Mouse (Mus musculus): ENCODE results near the gene Rfx1.

Gene Rfx1

DNA sequence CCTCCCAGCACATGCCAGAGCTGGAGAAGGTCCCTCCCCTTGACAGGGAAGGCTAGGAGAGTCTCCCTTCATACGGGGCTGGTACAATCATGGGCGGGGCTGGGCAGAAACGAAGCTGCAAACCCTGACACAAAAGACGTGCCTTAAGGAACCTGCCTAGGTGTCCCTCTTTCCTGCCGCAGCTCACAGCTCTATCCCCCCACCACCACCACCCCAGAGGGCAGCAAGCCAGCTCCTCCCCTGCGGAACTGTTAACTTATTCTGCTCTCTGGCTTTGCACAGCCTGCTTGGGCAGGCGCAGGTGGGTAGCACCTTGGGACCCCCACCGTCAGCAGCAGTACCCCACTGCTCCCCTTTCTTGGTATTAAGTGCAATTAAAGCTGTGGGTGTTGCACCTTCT, 29.4 kb downstream of the Rfx1 start:
- DNase-seq, result peak; percentile 16

DNA sequence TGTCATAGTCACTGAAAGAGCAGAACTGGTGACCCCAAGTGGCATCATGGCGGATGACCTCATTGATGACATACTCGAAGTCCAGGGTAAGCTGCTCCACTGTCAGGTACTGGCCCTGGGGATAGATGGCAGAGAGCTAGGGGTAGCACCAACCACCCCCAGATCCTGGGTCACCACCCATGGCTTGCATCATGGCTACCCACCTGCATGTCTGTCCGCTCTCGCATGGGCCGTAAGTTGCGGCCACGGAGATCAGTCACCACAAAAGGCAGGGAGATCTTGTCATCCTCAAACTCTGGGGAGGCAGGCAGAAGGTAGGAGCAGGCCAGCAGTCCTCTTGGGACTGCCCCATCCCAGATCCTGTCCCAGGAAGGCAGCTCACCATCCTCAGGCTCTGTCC, 31.7 kb downstream of the Rfx1 start:
- DNase-seq, result no peak

DNA sequence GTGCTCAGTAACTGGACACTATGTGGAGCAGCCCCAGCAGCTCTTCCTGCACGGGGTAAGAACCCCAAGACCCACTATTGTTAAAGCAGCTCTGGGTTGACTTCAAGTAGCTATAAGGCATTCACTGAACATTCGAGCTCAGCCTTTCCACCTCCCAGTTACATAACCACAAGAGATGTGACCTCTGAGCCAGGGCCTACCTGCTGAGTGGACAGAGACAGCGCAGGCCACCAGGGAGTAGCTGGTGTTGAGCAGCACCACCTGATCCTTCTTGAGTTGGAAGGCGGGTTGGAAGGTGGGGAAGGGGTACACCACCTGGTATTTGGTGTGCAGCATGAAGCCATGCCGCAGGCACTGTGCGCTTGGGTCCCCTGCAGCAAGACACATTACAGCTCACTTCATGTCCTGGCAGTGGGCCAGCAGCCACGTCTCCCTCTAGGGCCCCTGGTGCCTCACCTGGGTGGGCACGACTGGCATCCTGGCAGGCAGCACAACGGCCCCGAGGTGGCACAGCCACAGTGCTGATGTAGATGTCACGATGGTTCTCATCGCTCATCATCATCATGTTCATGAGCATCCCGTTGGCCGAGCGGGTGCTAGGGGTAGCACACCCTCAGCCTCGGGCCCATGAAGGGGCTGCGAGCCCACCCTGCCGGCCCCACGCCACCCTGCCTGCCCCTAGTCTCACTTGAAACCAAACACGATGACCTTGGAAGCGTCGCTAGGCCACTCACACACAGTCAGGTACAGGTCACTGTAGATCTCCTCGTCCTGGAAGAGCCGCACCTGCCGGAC, 35.0 kb downstream of the Rfx1 start:
- DNase-seq, result no peak

DNA sequence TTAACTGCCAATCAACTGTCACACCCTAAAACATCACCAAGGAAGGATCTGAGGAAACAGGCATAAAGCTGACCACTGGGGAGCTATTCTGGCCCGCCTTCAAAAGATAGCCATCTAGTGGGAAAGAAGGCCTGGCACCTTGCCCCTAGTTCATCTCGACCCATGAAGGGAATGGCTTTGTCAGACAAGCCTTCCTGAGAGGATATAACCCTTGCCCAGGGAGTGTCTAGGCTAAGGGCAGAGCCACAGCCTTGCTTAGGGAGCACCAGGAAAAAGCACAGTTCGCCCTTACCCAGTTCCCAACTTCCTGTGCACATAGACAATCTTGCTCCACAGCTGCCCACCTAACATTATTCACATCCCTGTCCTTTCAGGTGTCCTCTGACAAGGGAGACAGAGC, 37.0 kb downstream of the Rfx1 start:
- no peak for DNase-seq

DNA sequence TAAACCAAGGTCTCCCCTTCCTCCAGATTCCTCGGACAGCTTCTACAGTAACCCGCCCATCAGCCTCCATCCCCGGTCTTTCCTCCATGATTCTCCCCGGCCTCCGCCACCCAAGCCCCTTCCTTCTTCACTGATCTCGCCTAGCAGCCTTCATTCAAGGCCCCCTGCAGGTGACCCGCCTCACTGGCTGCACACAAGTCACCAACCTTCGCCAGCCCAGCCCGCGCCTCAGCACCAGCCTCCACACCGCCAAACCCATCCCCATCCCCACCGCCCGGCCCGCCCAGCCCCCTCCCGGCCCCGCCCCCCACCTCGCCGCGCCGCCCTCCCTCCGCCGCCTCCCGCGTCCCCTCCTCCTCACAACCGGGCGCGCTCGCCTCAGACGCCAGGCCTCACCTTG, 37.6 kb downstream of the Rfx1 start:
- peak; percentile 75 for DNase-seq

DNA sequence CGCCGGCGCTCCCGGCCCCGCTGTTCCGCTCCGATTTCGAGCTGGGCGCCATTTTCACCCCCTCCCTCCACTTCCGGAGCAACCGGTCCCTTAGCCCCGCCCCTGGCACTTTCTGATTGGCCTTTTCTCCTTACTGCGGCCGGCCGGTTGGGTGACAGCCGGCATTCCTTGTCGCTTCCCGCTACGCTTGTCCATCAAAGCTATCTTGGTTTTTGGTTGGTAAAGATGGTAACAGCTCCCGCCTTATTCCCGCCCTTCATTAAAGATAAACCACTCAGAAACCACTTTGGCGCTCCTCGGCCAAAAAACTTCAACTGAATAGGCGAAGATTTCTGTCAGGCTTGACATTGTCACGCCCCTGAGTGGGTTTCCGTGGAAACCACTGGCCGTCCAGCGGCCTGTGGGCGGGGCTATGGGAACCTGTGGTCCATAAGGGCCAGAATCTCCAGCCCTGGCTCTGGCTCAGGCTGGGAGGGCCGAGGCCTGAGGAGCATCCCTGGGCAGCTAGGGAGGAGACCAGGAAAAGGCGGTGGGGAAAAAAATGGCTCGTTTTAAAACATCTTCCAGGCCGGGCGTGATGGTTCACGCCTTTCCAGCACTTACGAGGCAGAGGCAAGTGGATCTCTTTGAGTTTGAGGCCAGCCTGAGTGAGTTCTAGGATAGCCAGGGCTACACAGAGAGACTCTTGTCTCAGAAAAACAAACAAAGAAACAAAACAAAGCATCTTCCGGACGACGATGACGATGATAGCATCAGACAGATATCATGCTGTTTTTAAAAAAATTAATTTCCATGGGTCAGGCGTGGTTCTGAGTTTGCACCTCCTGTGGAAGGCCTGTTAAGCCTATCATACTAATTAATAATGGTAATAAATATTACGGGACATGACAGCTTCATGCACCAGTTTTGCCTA, 38.3 kb downstream of the Rfx1 start, which contains the start of gene Dcaf15:
TSS of gene Dcaf15 (minus strand) at position 72 of the 913 bp plus-strand sequence.
- DNase-seq, result peak; percentile 99

DNA sequence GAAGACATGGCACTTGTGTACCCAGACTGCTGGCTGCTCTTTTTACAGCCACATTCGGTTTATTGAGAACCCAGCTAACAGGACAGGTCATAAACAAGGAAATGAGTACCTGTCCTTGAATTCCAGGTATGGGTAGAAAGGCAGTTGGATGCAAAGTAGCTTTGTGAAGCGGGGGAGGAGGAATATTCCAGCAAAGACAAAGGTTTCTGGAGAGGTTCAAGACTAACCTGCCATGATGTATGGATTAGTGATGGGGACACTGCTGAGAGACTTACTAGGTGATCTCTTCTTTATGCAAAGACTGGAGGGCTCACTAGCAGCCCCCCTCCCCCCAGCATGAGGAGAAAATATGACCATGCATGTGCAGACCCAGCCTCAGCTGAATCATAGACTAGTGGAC, 39.0 kb downstream of the Rfx1 start:
- DNase-seq, result no peak

DNA sequence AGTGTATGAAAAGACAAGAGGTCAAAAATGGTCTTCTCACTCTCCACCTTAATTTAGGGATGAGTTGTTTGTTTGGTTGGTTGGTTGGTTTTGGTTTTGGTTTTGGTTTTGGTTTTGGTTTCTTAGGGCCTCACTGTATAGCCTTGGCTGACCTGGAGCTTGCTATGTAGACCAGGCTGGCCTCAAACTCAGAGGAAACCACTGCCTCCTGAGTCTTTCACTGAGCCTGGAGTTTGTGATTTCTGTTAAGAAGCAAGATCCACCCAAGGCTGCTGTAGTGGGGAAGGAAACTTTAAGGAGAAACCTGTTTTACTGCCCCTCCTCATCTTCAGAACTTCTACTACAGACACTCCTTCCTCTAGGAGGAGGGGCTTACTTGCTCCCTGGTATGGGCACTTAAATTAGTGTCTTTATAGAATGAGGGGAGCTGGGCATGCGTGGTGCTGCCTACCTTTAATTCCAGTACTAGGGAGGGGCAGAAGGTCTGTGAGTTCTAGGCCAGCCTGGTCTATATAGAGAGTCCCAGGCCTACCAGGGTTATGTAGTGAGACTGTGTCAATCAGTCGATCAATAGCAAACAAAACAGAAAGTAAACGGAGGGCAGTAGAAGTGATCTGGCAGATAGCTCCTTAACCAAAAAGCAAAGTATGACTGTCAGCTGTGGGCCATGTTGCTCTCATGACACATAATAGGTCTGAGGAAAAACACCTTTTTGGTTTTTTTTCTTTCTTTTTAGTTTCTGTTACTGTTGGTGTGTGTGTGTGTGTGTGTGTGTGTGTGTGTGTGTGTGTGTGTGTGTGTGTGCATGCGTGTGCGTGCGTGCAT, 39.8 kb downstream of the Rfx1 start:
- no peak for DNase-seq

DNA sequence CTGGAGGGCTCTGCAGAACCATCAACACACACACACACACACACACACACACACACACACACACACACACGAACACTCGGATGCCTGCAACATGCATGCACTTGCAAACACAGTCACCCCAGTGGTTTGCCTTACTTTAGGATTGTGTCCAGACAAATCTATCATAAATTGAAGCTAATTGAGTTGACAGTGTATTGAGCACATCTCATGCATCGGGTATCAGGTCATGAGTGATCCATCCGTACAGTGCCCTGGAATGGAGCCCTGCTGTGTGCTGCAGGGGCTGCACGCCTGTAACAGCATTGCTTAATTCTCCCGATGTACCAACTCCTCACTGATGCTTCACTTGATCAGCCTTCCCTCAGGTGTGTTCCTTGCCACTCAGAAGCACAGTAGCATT, 49.0 kb downstream of the Rfx1 start:
- no peak for DNase-seq

DNA sequence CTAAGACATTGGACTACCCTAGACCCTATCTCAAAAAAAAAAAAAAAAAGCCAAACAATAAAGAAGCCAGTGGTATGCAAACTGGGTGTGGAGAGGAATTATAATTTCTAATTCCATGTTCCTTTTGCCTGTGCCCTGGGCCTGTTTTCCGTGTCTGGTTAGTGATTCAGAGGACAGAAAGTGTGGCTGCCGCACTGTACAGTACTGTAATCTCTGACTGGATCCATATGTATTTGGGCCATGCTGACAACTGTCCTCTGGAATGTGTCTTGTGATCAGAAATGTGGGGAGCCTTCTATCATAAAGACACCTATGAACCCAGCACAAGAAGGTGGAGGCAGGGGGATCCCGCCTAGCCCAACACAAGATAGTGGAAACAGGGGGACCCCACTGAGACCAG, 55.5 kb downstream of the Rfx1 start:
- no peak for DNase-seq

DNA sequence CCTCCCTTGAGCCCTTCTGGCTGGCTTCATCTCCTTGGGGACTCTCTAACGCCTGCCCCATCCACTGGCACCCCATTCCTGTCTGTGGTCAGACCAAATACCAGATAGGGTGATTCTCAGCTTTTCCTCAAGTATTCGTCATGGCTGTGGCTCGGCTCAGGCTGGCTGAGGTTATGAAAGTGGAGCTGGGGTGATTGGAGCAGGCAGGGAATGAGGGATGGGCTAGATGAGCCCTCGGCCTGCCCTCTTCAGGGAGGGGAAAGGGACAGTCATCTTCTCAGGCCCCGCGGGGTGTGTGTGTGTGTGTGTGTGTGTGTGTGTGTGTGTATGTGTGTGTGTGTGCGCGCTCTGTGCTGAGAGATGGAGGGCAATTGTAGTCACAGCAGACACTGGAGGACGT, 59.0 kb downstream of the Rfx1 start, which contains the start of gene Podnl1:
TSS of gene Podnl1 (plus strand) at position 334 of the 400 bp plus-strand sequence.
- DNase-seq, result no peak

DNA sequence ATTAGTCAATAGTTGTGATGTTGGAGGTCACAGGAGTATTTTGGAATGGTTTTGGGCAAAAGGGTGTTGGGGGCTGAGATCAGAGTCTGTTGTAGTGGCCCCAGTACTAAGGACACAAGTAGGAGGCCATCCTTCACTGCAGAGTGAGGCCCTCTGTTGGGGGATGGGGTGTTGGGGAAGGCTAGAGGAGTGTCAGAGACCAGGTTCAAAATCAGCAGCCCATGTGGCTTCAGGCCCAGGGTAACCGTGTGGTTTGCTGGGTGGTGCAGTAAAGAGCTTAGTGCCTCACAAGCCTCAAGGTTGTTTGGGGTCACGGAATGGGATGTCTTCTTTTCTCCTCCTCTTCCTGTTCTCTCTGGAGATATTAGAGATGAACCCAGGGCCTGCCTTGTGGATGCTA, 60.1 kb downstream of the Rfx1 start:
- no peak for DNase-seq

DNA sequence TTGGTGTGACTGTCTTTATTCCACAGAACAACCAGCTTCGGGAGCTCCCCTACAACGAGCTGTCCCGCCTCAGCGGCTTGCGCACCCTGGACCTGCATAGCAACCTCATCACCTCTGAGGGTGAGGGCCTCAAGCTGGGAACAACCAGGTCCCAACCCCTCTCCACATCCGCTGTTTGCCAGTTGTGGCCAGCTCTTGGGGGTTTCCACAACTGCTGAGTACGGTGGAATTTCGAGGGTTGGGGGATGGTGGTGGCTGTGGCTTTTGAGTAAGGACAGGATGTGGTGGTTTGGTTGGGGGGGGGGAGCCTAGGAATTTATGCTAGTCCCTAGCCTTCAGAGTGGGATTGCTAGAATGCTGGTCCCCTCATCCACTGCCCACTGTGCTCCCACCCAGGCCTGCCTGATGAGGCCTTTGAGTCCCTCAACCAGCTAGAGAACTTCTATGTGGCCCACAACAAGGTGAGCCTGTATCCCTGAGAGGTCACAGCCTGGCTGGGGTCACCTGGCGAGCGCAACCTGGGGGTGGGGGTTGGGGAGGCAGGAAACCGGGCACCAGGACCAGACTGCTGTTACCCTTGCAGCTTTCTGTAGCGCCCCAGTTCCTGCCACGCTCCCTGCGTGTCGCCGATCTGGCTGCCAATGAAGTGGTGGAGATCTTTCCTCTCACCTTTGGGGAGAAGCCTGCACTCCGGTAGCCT, 60.7 kb downstream of the Rfx1 start:
- no peak for DNase-seq

DNA sequence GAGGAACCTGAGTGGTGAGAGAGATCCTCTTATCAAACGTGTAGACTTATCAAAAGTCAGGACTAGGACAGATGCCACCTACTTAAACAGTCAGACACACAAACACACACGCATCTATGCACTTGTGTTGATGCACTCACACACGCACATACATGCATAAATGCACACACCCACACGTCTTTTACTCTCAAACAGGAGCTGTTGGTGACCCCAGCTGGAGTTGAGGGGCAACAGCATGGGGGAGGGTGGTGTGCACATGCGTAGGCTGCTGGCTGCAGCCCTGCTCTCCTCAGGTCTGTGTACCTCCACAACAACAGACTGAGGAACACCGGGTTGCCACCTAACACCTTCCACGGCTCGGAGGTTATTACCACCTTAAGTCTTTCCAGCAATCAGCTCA, 61.6 kb downstream of the Rfx1 start:
- DNase-seq, result no peak

DNA sequence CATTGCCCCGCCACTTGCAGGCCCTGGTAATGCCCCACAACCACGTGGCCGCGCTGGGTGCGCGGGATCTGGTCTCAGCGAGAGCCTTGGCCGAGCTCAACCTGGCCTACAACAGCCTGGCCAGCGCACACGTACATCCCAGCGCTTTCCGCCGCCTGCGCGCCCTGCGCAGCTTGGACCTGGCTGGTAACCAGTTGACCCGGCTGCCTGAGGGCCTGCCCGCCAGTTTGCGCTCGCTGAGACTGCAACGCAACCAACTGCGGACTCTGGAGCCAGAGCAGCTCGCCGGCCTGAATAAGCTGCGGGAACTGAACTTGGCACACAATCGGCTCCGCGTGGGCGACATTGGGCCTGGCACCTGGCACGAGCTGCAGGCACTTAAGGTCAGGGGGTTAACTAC, 64.2 kb downstream of the Rfx1 start:
- DNase-seq, result peak; percentile 86

DNA sequence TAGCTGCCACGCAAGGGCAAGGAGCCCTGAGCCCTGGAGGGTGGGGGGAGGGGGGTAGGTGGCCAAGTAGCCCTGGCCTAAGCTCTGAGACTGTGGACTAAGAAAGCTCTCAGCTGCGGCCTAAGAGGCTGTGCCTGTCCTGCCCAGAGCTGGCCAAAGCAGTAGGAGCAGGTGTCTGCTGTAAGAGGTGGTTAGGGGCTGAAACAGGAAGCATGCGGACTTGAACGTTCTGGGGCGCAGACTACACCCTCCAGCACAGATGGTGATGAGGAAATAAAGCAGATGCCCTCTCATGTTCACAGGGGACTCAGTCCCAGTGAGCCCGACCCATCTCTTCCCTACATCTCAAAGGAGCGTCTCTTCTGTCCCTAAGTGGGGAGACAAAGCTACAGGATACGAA, 65.6 kb downstream of the Rfx1 start:
- DNase-seq, result no peak

DNA sequence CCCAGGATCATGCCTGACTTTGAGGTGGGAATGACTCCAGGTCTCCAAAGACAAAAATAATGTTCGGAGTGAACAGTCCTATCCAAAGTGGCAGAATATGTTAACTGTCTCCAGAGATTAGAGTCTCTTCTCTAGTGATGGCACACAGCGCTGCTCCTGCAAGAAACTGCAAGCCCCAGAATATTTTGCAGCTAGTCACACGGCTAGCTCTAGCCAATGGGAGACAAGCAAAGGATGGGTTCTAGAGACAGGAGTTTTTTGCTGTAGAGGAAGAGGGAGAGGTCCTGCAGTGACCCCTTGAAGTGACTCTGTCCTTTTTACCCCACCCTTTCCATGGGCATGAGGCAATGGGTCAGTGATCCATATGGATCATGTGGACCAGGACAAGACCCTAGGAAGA, 71.2 kb downstream of the Rfx1 start:
- DNase-seq, result no peak

DNA sequence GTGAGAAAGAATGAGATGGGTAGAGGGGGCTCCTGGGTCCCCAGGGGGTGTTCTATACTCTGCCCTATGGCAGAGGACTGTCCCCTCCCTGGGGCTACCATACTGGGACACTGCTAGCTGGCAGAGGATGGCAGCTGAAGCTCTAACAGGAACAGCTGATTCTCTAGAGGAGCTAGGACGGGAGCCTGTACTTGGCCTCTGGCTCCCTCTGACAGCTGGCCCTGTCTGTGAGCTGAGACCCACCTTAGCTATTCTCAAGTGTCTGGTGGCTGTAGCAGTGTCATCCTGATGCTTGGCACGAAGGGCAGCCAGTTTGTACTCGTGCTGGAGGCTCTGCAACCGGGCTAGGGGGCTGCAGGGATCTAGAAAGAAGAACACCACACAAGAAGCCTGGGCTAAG, 74.2 kb downstream of the Rfx1 start:
- no peak for DNase-seq

DNA sequence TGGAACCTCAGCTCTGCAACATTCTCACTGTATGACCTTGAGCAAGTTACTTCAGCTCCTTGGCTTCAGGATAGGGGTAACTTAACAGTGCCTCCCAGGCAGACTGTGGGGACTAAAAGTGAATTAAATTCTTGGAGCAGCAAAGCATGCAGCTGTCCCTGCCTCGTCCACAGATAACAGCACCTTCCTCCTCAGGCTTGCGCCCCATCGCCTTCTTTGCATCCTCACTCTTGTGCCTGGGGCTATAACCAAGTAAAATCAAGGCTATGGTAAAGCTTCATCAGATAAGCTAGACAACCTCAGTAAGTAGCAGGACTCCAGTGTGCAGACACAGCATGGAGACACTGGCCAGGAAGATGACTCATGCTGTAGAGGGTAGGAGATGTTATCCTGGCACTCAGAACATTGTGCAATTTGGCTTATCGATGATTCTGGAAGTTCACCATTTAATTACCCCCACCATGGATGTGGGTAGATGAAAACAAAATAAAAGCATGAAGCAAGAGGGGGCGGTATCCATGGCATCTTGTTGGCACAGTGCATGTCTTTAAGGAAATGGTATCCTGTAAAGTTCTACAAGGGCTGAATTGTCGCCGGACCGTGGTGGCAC, 78.1 kb downstream of the Rfx1 start:
- DNase-seq, result no peak
